Mouse (Mus musculus): Measurements from ENCODE around the gene Eps8l1.

Gene Eps8l1

GRCm38 (mm10) chr7:4478021-4478795 lies 17.7 kb downstream of the Eps8l1 start:
- no peak for DNase-seq (ENCODE audit: low read depth, low spot score)

- DNase-seq (ENCODE audit: low read depth, low spot score): no peak
Measured at GRCm38 (mm10) chr7:4478796-4479291, 18.4 kb downstream of the Eps8l1 start.

- DNase-seq (ENCODE audit: low read depth, low spot score): no peak
Measured at GRCm38 (mm10) chr7:4479674-4480073, 19.2 kb downstream of the Eps8l1 start.

GRCm38 (mm10) chr7:4482281-4482680 lies 21.8 kb downstream of the Eps8l1 start:
- DNase-seq (ENCODE audit: low read depth, low spot score): no peak

- no peak for DNase-seq (ENCODE audit: low read depth, low spot score)
Measured at GRCm38 (mm10) chr7:4491308-4491707, 30.8 kb downstream of the Eps8l1 start.

GRCm38 (mm10) chr7:4492284-4493224 lies 32.1 kb downstream of the Eps8l1 start:
- no peak for DNase-seq (ENCODE audit: low read depth, low spot score)

GRCm38 (mm10) chr7:4493991-4494390 lies 33.5 kb downstream of the Eps8l1 start:
- DNase-seq (ENCODE audit: low read depth, low spot score): no peak

- DNase-seq (ENCODE audit: low read depth, low spot score): no peak
Measured at GRCm38 (mm10) chr7:4496468-4496867, 36.0 kb downstream of the Eps8l1 start.

- no peak for DNase-seq (ENCODE audit: low read depth, low spot score)
Measured at GRCm38 (mm10) chr7:4497271-4497903, 36.9 kb downstream of the Eps8l1 start.

GRCm38 (mm10) chr7:4498251-4498650 lies 37.8 kb downstream of the Eps8l1 start:
- DNase-seq (ENCODE audit: low read depth, low spot score): no peak

- no peak for DNase-seq (ENCODE audit: low read depth, low spot score)
Measured at GRCm38 (mm10) chr7:4499034-4499433, 38.6 kb downstream of the Eps8l1 start.

- peak; percentile 31 for DNase-seq (ENCODE audit: low read depth, low spot score)
Measured at GRCm38 (mm10) chr7:4500892-4501471, 40.5 kb downstream of the Eps8l1 start.

- DNase-seq (ENCODE audit: low read depth, low spot score): peak; percentile 84
Measured at GRCm38 (mm10) chr7:4501558-4502397, 41.3 kb downstream of the Eps8l1 start, which contains the start of gene Ppp1r12c. Ppp1r12c (minus strand) TSS chr7:4501680.

GRCm38 (mm10) chr7:4502421-4503090 lies 42.1 kb downstream of the Eps8l1 start:
- DNase-seq (ENCODE audit: low read depth, low spot score): peak; percentile 61

- DNase-seq (ENCODE audit: low read depth, low spot score): no peak
Measured at GRCm38 (mm10) chr7:4503100-4503499, 42.6 kb downstream of the Eps8l1 start.

- DNase-seq (ENCODE audit: low read depth, low spot score): no peak
Measured at GRCm38 (mm10) chr7:4503858-4504257, 43.4 kb downstream of the Eps8l1 start.

- DNase-seq (ENCODE audit: low read depth, low spot score): no peak
Measured at GRCm38 (mm10) chr7:4504646-4505435, 44.4 kb downstream of the Eps8l1 start.

- no peak for DNase-seq (ENCODE audit: low read depth, low spot score)
Measured at GRCm38 (mm10) chr7:4507220-4507619, 46.7 kb downstream of the Eps8l1 start.

All from c-Kit-negative CD71-positive TER-119-positive erythroid progenitor cells, embryonic 14.5 days (primary cell).